Mouse (Mus musculus) central nervous system, embryonic 11.5 days (tissue): ENCODE data around the gene Mtmr10. TPM values are rescaled to one million over a fixed set of nuclear protein-coding genes. Genes with fewer than 3 reads are reported as not detected.

Source experiments
- polyA plus RNA-seq: library from polyadenylated mRNA; depleted of rRNA; stranded (reverse); fragments of >200 nt; gene quantifications from 2 replicates; pipeline ENCODE4 v1.2.3, GENCODE M21; 2012; rRNA removed

Mtmr10 gene
- 8.3 and 9.3 TPM in 2 replicates for polyA plus RNA-seq

GRCm38 (mm10) chr7:64287414-64288091, at the start of gene Mtmr10:
Mtmr10 (plus strand) TSS chr7:64287653.

DNA sequence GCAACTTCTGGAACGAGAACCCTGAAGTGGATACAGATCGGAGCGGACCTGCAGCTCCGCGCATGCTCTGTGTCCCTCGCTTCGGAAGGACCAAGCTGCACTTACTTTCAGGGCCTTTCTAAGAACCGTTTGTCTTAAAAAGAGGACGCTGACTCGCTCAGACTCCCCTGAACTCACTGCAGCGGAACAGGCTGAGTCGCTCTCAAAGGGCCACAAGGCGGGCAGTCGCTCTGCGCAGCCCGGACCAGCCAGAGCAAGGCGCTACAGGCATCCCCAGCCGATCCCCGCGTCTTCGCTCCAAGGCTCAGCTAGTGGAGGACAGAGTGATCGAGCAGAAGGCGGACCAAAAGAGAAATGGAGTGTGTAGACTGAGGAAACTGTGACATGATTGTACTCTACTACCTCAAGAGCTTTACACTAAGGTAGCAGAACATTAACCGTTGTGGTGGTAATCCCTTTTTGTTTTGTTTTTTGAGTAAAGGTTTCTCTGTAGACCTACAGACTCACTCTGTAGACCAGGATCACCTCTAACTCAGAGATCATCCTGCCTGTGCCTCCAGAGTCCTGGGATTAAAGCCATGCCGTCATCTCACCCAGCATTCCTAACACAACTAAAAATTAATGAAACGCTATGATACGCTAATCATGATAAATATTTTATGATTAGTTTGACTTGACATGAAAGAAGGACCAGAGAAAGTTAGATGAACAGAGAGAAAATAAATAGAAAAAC, 86.5 kb downstream of the Mtmr10 start, which contains the start of gene Fan1:
Gene Fan1, minus strand, starts transcription at position 266 of the 733 bp plus-strand sequence.

Other genes starting within 250 kb of the Mtmr10 start
- 1.6 and 3.5 TPM in 2 replicates for gene Trpm1, start 133.8 kb upstream of the Mtmr10 start, polyA plus RNA-seq
- gene Fan1, start 86.4 kb downstream of the Mtmr10 start, polyA plus RNA-seq = 5.6 and 6.7 TPM in 2 replicates
- gene Mphosph10, start 104.6 kb downstream of the Mtmr10 start, polyA plus RNA-seq = 33.7 and 58.1 TPM in 2 replicates
- gene Mcee, start 105.0 kb downstream of the Mtmr10 start, polyA plus RNA-seq = 30.4 and 35.2 TPM in 2 replicates
- gene Apba2, start 214.1 kb downstream of the Mtmr10 start, polyA plus RNA-seq = 50.1 and 67.1 TPM in 2 replicates